Mouse (Mus musculus) thymus, adult 2 months (tissue): ENCODE measurements at regions not wholly inside any gene's neighbourhood (a gene's known extent, or its start where the extent isn't known, plus 50 kb on each side); places are given as distances from the start of the nearest gene placed in this dataset.

Experiments
- DNase-seq: peaks from one replicate; pipeline ENCODE4 v3.0.0; 2021
- H3K27ac ChIP-seq: fragments of 200-500 bp; 2 replicates; pipeline ENCODE4 v1.5.1; 2012; ENCODE audit warnings: low read length, control low read depth; ENCODE audit not compliant: control insufficient read depth, insufficient read depth
- H3K27me3 ChIP-seq: fragments of 200-500 bp; 2 replicates; pipeline ENCODE4 v1.6.1; 2012; ENCODE audit warnings: mild to moderate bottlenecking, low read length, moderate library complexity, mixed read lengths; ENCODE audit not compliant: control insufficient read depth, insufficient read depth
- H3K36me3 ChIP-seq: fragments of 200-500 bp; 2 replicates; pipeline ENCODE4 v1.6.1; 2012; ENCODE audit warnings: mild to moderate bottlenecking, low read length, moderate library complexity; ENCODE audit not compliant: control insufficient read depth, insufficient read depth
- H3K4me1 ChIP-seq: fragments of 200-500 bp; replicated peaks from 2 replicates; pipeline ENCODE4 v1.6.1; 2012; ENCODE audit warnings: low read length; ENCODE audit not compliant: control insufficient read depth, insufficient read depth
- H3K4me3 ChIP-seq: fragments of 200-500 bp; 2 replicates; pipeline ENCODE4 v1.5.1; 2012; ENCODE audit warnings: mild to moderate bottlenecking, low read length, control low read depth, moderate library complexity; ENCODE audit not compliant: control insufficient read depth, insufficient read depth
- CTCF ChIP-seq: fragments of 200-500 bp; IDR thresholded peaks from 2 replicates; pipeline ENCODE4 v1.5.1; 2012; ENCODE audit warnings: mild to moderate bottlenecking, control low read depth, low read length, moderate library complexity, borderline replicate concordance; ENCODE audit not compliant: control insufficient read depth, poor library complexity, insufficient read depth; ENCODE audit errors: extremely low read depth
- POLR2A ChIP-seq: fragments of 200-500 bp; IDR thresholded peaks from 2 replicates; pipeline ENCODE4 v1.6.1; 2012; ENCODE audit warnings: mild to moderate bottlenecking, low read length, control low read depth, moderate library complexity; ENCODE audit not compliant: control insufficient read depth, poor library complexity, insufficient read depth; ENCODE audit errors: extremely low read depth
- WGBS: fragments of 180-500 bp; shearing (Covaris S2); methylation state at CpG from one replicate; pipeline ENCODE4 v1.1.7; 2018; 5-methylcytosine and 5-hydroxymethylcytosine counted together

DNA sequence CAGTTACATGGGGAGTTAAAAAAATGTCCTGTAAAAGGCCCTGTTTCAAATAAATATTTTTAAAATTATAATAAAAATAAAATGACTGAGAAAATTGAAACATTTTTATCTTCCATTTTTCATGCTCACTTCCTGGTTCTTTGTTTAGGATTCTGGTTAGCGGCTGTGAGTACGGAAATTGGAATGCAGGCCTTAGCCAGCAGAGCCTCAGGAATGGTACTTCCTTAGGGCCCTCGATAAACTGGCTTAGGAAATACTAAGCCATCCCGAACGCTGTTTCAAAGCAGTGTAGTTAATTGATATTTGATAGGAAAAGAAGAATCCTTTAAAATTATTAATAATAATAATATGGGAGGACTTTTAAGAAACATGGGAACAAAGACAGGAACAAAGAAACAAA is 53.4 kb upstream of the Nfe2l3 start:
- no peak overlapping the region for H3K4me3 ChIP-seq
- no peaks in the 10 kb centered on the region for H3K27me3 ChIP-seq
- no peak for TF ChIP-seq CTCF
- no peak for TF ChIP-seq POLR2A
- no peaks in the 10 kb centered on the region for H3K36me3 ChIP-seq
- no peak overlapping the region; the same call in 1 of the 2 replicates for H3K27ac ChIP-seq
- H3K4me1 ChIP-seq = peaks cover 9% of the 10 kb centered on the region
- WGBS = 63% methylated on average over 5 of the region's 5 CpGs
- no peak for DNase-seq

- Histone ChIP-seq H3K4me3 (peak overlapping the region; percentile 75), H3K4me1 (peaks cover 9% of the 10 kb centered on the region), H3K27me3 (no peaks in the 10 kb centered on the region), H3K36me3 (no peaks in the 10 kb centered on the region), H3K27ac (peak overlapping the region; percentile 89)
- TF ChIP-seq POLR2A (peak; percentile 93), CTCF (no peak)
- DNase-seq = peak; percentile 69
- WGBS = 3% methylated on average over 36 of the region's 36 CpGs
Observed at GRCm38 (mm10) chr6:51379560-51380274, 52.8 kb upstream of the Nfe2l3 start.

DNA sequence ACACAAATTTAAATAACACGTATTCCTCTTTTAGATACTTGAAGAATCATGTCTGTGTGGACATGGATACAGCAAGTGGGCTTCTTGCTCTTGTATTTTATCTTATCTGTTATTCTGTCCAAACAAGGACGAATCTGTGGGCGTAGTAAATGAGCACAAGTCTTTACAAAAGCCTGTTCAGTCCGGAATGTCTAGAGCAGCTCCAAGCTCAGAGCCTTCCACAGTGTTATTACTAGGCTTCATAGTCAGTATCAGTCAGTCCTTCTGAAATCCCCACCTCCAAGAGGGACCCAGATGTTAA is 52.2 kb upstream of the Nfe2l3 start:
- Histone ChIP-seq H3K4me3 (no peak overlapping the region), H3K36me3 (no peaks in the 10 kb centered on the region), H3K27me3 (no peaks in the 10 kb centered on the region), H3K27ac (no peak overlapping the region), H3K4me1 (peaks cover 9% of the 10 kb centered on the region)
- DNase-seq = no peak
- TF ChIP-seq CTCF (no peak), POLR2A (no peak)
- WGBS = 90% methylated on average over 4 of the region's 4 CpGs

DNA sequence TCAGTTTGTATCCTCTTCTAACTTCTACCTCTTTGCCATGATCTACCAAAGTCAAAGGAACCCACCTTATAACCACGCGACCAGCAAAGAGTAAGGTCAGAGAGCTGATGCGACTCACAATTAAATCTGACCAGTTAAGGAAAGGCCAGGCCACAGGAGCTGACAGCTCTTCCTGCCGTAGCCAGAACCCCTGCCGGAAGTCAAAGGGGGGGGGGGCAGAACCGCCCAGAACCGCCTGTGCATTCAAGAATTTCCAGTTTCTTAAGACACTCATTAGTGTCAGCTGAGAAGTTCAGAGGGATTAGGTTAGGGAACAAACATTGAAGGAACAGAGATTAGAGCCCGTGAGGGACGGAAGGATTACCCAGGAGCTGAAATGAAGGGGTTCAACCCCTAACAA is 51.0 kb upstream of the Nfe2l3 start:
- DNase-seq = peak; percentile 12
- Histone ChIP-seq H3K4me1 (peaks cover 9% of the 10 kb centered on the region), H3K27ac (no peak overlapping the region), H3K36me3 (no peaks in the 10 kb centered on the region), H3K4me3 (no peak overlapping the region), H3K27me3 (no peaks in the 10 kb centered on the region)
- 23% methylated on average over 9 of the region's 9 CpGs for WGBS
- no peak for TF ChIP-seq POLR2A
- TF ChIP-seq CTCF = no peak
